Mouse (Mus musculus): ENCODE results near the gene Lrrc66.

DNA sequence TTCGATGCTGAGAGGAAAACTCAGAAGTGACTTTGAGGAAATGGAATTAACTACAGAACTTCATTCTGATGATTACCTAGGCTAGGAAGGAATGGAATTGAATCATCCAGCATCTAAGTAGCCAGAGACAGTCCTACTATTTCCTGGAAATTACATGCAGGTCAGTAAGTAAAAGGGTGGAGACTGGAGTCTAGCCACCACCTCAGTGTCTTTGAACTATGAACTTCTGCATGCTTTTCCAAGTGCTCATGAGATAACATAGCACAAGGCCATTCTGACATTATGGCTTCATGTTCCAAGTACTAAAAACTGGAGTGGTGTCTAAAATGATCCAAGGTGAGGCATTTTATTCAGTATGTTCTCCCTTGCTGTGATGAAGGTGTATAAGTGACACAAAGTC is 6.8 kb downstream of the Lrrc66 start:
- TF ChIP-seq CHD2 (IDR thresholded peaks at IDR 0.05; ENCODE audit: low read length) (no peak), CTCF (IDR thresholded peaks at IDR 0.05 in 2 of 3, conservative IDR thresholded peaks at IDR 0.05 in 1 of 3; ENCODE audit: control insufficient read depth in 1 of 3, insufficient read depth in 1 of 3, low read depth in 2 of 3, low read length in 3 of 3, poor library complexity in 1 of 3, severe bottlenecking in 1 of 3) (no peak), GATA1 (IDR thresholded peaks at IDR 0.05; ENCODE audit: low read depth, low read length) (no peak), NRF1 (IDR thresholded peaks at IDR 0.05; ENCODE audit: insufficient read depth, low read depth, low read length, poor library complexity, severe bottlenecking) (no peak), ZC3H11A (IDR thresholded peaks at IDR 0.05; ENCODE audit: low read depth, low read length) (no peak), MAX (IDR thresholded peaks at IDR 0.05; ENCODE audit: low read length) (no peak), UBTF (IDR thresholded peaks at IDR 0.05; ENCODE audit: borderline replicate concordance, insufficient read depth, low read depth, low read length) (no peak), POLR2A (IDR thresholded peaks at IDR 0.05; ENCODE audit: control insufficient read depth in 1 of 2, insufficient read depth in 1 of 2, low read depth in 1 of 2, low read length in 2 of 2, poor library complexity in 1 of 2) (no peak)
